Mouse (Mus musculus) limb, embryonic 14.5 days (tissue): ENCODE measurements around the gene Cul9. TPM values are rescaled to one million over a fixed set of nuclear protein-coding genes. Genes with fewer than 3 reads are reported as not detected.

Source experiments
- ATAC-seq: fragments of 200-750 bp; cut with Nextera tagmentation; 2 replicates; pipeline ENCODE4 v1.8.0; 2017; ENCODE audit warnings: low read depth, moderate number of reproducible peaks, moderate TSS enrichment; ENCODE audit not compliant: low FRiP score
- DNase-seq: peaks from one replicate; pipeline ENCODE4 v3.0.0-alpha.2; 2015; ENCODE audit warnings: low spot score
- H3K27ac ChIP-seq: fragments of 300-500 bp; sonication (generic); replicated peaks from 2 replicates; pipeline ENCODE4 v1.5.1; 2014; ENCODE audit warnings: low read depth, mild to moderate bottlenecking, low read length, moderate library complexity, mixed read lengths
- H3K27me3 ChIP-seq: fragments of 300-500 bp; sonication (generic); 2 replicates; pipeline ENCODE4 v1.6.1; 2014; ENCODE audit warnings: low read length, mixed read lengths; ENCODE audit not compliant: control insufficient read depth, insufficient read depth
- H3K36me3 ChIP-seq: fragments of 300-500 bp; sonication (generic); 2 replicates; pipeline ENCODE4 v1.6.1; 2014; ENCODE audit warnings: mild to moderate bottlenecking, low read length, moderate library complexity, mixed read lengths; ENCODE audit not compliant: control insufficient read depth, insufficient read depth
- H3K4me1 ChIP-seq: fragments of 300-500 bp; sonication (generic); 2 replicates; pipeline ENCODE4 v1.6.1; 2014; ENCODE audit warnings: antibody characterized with exemption, low read length, mixed read lengths; ENCODE audit not compliant: control insufficient read depth, insufficient read depth
- H3K4me2 ChIP-seq: fragments of 300-500 bp; sonication (generic); replicated peaks from 2 replicates; pipeline ENCODE4 v1.6.1; 2014; ENCODE audit warnings: low read depth, mild to moderate bottlenecking, low read length, moderate library complexity; ENCODE audit not compliant: severe bottlenecking
- H3K4me3 ChIP-seq: fragments of 300-500 bp; sonication (generic); replicated peaks from 2 replicates; pipeline ENCODE4 v1.5.1; 2014; ENCODE audit warnings: low read length
- H3K9ac ChIP-seq: fragments of 300-500 bp; sonication (generic); 2 replicates; pipeline ENCODE4 v1.6.1; 2014; ENCODE audit warnings: mild to moderate bottlenecking, low read depth, low read length, moderate library complexity; ENCODE audit not compliant: severe bottlenecking
- H3K9me3 ChIP-seq: fragments of 300-500 bp; sonication (generic); 2 replicates; pipeline ENCODE4 v1.6.1; 2016; ENCODE audit warnings: low read length; ENCODE audit not compliant: control insufficient read depth
- POLR2A ChIP-seq: fragments of 200-500 bp; IDR thresholded peaks from 2 replicates; pipeline ENCODE4 v1.8.0; 2012; ENCODE audit warnings: inconsistent platforms, mild to moderate bottlenecking, moderate library complexity, borderline replicate concordance; ENCODE audit not compliant: insufficient read depth, insufficient read length; ENCODE audit errors: extremely low read depth
- WGBS: fragments of 180-500 bp; shearing (Covaris S2); extraction: QIAGEN DNeasy Blood & Tissue Kit; methylation state at CpG from one replicate; pipeline ENCODE4 v1.1.7; 2014; 5-methylcytosine and 5-hydroxymethylcytosine counted together
- polyA plus RNA-seq, 2 experiments: library from polyadenylated mRNA; depleted of rRNA in 1 of 2; stranded (reverse) in 1 of 2; unstranded in 1 of 2; fragments of >200 nt; fragmentation: Nextera tagmentation in 1 of 2; extraction: Ambion mirVana in 1 of 2; gene quantifications; 2 replicates each; pipeline versions ENCODE4 v1.2.1 to v1.2.3; 2012 to 2014

Gene Cul9
- polyA plus RNA-seq, 2 experiments: 6.9 to 21.1 TPM

DNA sequence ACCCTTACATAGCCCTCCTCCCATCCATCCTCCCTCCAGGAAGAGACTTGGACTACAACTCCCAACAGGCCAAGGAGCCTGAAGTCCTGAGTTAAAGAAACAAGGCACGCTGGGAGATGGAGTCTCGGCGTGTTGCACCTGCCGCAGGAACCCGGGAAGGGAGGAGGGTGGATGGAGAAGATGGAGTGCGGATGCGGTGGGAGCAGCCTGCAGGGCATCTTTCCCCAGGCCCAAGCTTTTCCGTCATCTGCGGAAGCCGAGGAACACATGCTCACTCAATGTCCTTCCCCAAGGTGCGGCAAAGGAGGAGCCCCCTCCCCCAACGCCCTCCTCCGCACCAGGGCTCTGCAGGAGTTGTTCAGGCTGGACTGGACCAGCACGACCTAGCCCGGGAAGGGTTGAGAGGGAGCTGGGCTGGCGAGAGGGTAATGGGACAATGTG is 62.6 kb downstream of the Cul9 start:
- peak overlapping the region; percentile 43 for H3K4me2 ChIP-seq
- no peak for ATAC-seq
- no peak for TF ChIP-seq POLR2A
- no peak overlapping the region for H3K27ac ChIP-seq
- DNase-seq: peak; percentile 9
- 1% methylated on average over 16 of the region's 16 CpGs for WGBS
- no peaks in the 10 kb centered on the region for H3K9me3 ChIP-seq
- no peaks in the 10 kb centered on the region for H3K36me3 ChIP-seq
- peaks cover 3% of the 10 kb centered on the region; the same call in 1 of the 2 replicates for H3K4me1 ChIP-seq
- peaks cover 58% of the 10 kb centered on the region for H3K27me3 ChIP-seq
- peak overlapping the region; percentile 22 for H3K4me3 ChIP-seq
- no peak overlapping the region for H3K9ac ChIP-seq

DNA sequence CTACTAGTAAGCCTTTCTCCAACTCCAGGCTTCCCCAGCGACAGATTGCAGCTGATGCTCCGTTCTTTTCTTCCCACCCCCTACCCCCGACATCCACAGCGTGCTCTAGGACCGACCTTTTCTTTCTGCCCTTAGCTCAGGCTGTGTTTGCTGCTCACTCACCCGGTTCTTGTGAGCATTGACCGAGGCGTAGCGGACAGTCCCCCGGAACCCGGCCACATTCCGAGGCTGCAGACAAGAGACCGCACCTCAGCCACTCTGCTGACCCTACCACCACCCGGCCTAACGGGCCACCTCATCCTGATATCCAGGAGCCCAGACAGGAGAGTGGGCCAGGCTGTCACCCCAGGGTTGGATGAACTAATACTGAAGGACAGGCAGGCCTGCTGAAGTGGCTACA is 68.9 kb downstream of the Cul9 start:
- 88% methylated on average over 15 of the region's 15 CpGs for WGBS
- Histone ChIP-seq H3K27me3 (no peaks in the 10 kb centered on the region; the same call in 1 of the 2 replicates), H3K36me3 (no peaks in the 10 kb centered on the region), H3K4me3 (no peak overlapping the region), H3K9ac (no peak overlapping the region), H3K9me3 (no peaks in the 10 kb centered on the region), H3K4me2 (no peak overlapping the region), H3K27ac (no peak overlapping the region), H3K4me1 (no peaks in the 10 kb centered on the region)
- TF ChIP-seq POLR2A: no peak
- DNase-seq: no peak
- ATAC-seq: no peak

DNA sequence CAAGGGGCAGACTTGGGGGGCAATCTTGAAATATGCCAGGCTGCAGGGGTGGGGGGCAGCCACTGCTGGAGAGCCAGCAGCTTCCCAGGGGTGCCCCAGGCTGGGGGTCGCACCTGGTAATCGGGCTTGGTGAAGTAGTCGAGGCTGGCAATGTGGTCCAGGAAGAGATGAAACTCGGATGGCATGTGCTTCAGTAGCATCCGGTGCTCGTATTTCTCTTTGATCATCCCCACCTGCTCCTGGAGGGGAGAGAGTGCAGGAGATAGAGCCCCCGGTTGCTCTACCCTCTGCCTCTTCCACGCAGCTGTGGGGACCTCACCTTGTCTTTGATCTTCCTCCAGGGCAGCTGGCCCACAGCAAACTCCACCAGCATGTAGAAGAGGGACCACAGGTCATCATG is 69.6 kb downstream of the Cul9 start:
- no peaks in the 10 kb centered on the region for H3K36me3 ChIP-seq
- no peaks in the 10 kb centered on the region for H3K9me3 ChIP-seq
- no peak for TF ChIP-seq POLR2A
- no peak overlapping the region for H3K4me2 ChIP-seq
- no peaks in the 10 kb centered on the region for H3K4me1 ChIP-seq
- H3K4me3 ChIP-seq: no peak overlapping the region
- 57% methylated on average over 8 of the region's 8 CpGs for WGBS
- H3K9ac ChIP-seq: no peak overlapping the region
- no peaks in the 10 kb centered on the region; the same call in 1 of the 2 replicates for H3K27me3 ChIP-seq
- no peak overlapping the region for H3K27ac ChIP-seq
- DNase-seq (no peak), ATAC-seq (no peak)

DNA sequence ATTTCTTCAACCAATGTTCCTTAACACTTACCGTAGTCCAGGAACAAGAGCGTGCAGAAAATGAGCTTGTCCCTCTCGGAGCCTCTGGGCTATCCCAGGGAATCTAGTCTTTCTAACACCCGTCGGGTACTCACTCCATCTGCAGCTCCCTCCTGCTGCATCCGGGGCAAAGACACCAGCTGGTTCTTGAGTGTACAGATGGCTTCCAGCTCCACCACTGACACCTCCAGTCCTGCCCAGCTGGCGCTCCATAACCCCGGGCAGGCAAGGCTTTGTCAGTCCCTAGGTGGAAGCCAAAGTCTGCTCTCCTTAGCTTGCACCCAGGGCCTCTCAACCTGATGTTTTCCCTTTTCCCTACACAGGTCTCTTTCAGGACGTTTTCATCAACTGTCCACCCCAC is 78.4 kb downstream of the Cul9 start:
- Histone ChIP-seq H3K4me3 (no peak overlapping the region), H3K27ac (no peak overlapping the region), H3K9ac (no peak overlapping the region), H3K27me3 (no peaks in the 10 kb centered on the region), H3K9me3 (no peaks in the 10 kb centered on the region), H3K36me3 (no peaks in the 10 kb centered on the region), H3K4me2 (no peak overlapping the region), H3K4me1 (no peaks in the 10 kb centered on the region)
- ATAC-seq: no peak
- 78% methylated on average over 9 of the region's 9 CpGs for WGBS
- no peak for TF ChIP-seq POLR2A
- DNase-seq: no peak

DNA sequence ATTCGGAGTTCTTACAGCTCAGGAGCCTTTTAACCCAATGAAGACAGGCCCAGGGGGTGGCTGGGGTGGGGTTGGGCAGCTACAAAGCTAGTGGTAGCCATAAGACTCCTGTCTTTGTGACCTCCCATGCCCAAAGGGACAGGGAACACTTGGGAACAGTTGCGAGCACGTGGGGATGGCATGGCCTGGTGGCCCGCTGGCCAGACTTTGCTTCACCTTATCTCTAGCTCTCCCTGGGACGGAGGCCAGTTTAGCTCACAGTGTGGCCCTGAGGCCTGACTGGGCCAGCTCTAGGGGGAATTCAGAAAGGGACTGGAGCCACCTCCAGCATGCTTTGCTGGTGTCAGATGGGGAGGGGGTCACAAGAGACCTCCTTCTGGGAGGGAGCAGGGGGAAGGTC is 84.0 kb downstream of the Cul9 start:
- Histone ChIP-seq H3K4me3 (no peak overlapping the region), H3K9me3 (no peaks in the 10 kb centered on the region), H3K36me3 (no peaks in the 10 kb centered on the region), H3K9ac (no peak overlapping the region), H3K4me2 (no peak overlapping the region), H3K27me3 (peaks cover 45% of the 10 kb centered on the region), H3K27ac (no peak overlapping the region), H3K4me1 (peaks cover 4% of the 10 kb centered on the region; the same call in 1 of the 2 replicates)
- 83% methylated on average over 5 of the region's 5 CpGs for WGBS
- DNase-seq: no peak
- no peak for TF ChIP-seq POLR2A
- ATAC-seq: no peak

DNA sequence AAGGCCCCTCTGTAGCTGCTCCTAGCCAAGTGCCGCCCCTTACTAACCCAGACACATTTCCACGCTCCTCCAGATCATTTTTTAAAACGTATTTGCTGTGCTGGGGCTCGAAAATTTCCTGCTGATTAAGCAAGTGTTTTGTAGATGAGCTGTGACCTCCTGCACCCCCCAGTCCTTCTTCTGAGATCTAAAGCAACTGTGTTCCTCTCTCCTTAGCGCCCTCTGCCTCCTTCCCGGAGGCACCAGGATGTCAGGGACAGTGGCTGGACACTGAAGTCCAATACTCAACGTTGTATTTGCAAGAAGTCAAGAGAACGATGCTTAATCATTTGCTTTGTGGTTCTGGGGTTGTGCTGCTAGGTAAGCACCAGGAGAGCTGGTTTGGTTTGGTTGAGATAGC is 84.8 kb downstream of the Cul9 start:
- peak overlapping the region; percentile 36; the same call in 1 of the 2 replicates for H3K9ac ChIP-seq
- H3K36me3 ChIP-seq: no peaks in the 10 kb centered on the region
- H3K27me3 ChIP-seq: peaks cover 51% of the 10 kb centered on the region
- H3K27ac ChIP-seq: no peak overlapping the region
- TF ChIP-seq POLR2A: no peak
- H3K9me3 ChIP-seq: no peaks in the 10 kb centered on the region
- H3K4me1 ChIP-seq: peaks cover 4% of the 10 kb centered on the region; the same call in 1 of the 2 replicates
- WGBS: 9% methylated on average over 8 of the region's 8 CpGs
- peak overlapping the region; percentile 54 for H3K4me2 ChIP-seq
- ATAC-seq (no peak), DNase-seq (no peak)
- H3K4me3 ChIP-seq: peak overlapping the region; percentile 31
